Mouse (Mus musculus) heart, postnatal 0 days (tissue): ENCODE measurements around the gene Trim38.

ENCODE experiments used
- CTCF ChIP-seq: IDR thresholded peaks from 2 replicates; pipeline ENCODE4 v1.5.1; 2016; ENCODE audit warnings: antibody characterized with exemption, control low read depth, low read depth
- EP300 ChIP-seq: IDR thresholded peaks from 2 replicates; pipeline ENCODE4 v1.6.1; 2016; ENCODE audit warnings: antibody characterized with exemption, low read depth

- TF ChIP-seq CTCF (no peak), EP300 (no peak)
Measured at GRCm38 (mm10) chr13:23778339-23778738, 8.6 kb downstream of the Trim38 start.
